Mouse (Mus musculus): ENCODE results near the gene Dchs1.

DNA sequence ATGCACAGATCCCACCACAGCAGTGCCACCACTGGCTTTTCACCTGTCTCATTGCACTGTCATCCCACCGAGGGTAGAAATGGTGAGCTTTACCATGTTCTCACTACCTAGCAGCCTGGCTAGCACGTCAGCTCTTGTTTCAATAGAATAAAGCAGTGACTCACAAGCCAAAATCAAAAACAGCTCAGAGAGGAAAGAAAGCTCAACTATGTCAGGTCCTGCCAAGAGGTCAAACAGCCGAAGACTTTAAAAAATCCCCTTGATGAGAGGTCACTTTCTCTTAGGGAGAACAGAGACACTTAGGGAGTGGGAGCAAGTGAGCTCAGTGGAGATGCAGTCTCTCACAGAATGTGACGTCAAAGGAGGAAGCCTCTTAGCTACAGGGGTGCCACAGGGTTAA, 3.6 kb downstream of the Dchs1 start:
- no peak for TF ChIP-seq MYOG (IDR thresholded peaks at IDR 0.05; ENCODE audit: control insufficient read depth in 1 of 3, insufficient read depth in 1 of 3, insufficient read length in 2 of 3, low read depth in 2 of 3)
- TF ChIP-seq USF1 (IDR thresholded peaks at IDR 0.05; ENCODE audit: low read depth): no peak
- no peak for TF ChIP-seq POLR2A (IDR thresholded peaks at IDR 0.05; ENCODE audit: insufficient read length, low read depth)
- TF ChIP-seq MYOD1 (IDR thresholded peaks at IDR 0.05; ENCODE audit: control insufficient read depth in 1 of 3, insufficient read length in 2 of 3, low read depth in 2 of 3): no peak
- TF ChIP-seq MAX (IDR thresholded peaks at IDR 0.05; ENCODE audit: low read depth): no peak
- TF ChIP-seq TCF3 (IDR thresholded peaks at IDR 0.05; ENCODE audit: insufficient read length, low read depth): no peak
- no peak for TF ChIP-seq POLR2AphosphoS2 (IDR thresholded peaks at IDR 0.05; ENCODE audit: insufficient read length, low read depth)

Measured in myocyte (in vitro differentiated cells).